Mouse (Mus musculus): ENCODE data around the gene Rbfox3.

Gene Rbfox3

DNA sequence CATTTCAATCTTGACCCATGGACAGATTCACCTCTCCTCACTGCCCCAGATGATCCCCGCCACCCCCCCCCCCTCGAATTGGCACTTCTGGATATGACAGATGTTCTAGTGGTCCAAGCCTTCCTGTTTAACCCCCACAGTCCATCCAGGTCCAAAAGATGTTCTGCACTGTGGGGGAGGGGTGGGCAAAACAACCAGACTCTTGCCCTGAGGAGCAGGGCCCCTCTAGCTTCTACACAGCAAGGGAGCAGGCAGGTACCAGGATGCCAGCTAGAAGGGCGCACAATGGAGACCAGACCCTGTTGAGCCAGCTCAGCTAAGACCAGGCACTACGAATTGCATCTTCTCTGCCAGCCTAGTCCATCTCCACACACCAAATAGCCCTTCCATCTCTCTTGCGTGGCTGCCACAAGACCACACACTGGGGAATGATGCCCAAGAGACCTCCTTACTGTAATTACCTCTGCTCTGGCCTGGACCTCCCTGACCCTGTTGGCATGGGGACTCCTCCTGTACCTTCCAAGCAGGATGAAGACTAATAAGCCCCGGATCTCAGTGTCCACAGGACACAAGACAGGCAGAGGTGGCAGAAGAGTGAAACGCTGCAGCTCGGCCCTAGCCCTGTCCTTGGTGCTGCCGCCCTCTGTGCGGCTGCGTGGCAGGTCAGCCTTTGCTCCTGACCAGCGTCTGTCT lies 5.1 kb downstream of the Rbfox3 start:
- no peak for DNase-seq (ENCODE audit: low read depth, low spot score)

DNA sequence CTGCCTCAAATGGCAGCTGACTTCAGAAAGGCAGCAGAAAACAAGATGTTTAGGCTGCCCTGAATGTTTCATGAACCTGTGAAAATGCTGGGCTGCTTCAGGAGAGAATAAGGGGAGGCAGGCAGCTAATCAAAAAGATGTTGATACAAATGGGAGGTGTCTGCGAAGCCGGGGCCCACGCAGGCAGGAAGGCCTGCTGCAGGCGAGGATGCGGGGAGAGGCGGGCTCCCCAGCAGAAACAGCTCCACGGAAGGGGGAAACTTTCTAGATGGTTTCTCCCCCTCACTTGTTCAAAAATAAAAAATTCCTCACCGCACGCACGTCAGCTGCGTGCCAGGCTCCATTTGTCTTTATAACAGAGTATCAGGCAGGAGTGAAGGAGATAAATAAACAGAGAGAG lies 5.7 kb downstream of the Rbfox3 start:
- no peak for DNase-seq (ENCODE audit: low read depth, low spot score)

DNA sequence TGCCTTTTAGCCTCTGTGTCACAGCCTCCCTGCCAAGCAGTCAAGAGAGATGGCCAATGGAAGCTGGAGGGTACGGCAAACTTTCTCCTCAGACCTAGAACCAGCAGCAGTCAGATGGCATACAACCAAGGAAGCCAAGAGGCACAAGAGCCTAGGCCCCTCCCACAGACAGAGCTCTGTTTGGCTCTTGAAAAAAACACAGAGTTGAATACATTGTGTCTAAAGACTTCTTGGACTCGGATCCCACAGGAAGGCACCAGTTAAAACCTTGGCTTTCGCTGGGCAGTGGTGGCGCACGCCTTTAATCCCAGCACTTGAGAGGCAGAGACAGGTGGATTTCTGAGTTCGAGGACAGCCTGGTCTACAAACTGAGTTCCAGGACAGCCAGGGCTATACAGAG lies 7.1 kb downstream of the Rbfox3 start:
- DNase-seq (ENCODE audit: low read depth, low spot score) = no peak

DNA sequence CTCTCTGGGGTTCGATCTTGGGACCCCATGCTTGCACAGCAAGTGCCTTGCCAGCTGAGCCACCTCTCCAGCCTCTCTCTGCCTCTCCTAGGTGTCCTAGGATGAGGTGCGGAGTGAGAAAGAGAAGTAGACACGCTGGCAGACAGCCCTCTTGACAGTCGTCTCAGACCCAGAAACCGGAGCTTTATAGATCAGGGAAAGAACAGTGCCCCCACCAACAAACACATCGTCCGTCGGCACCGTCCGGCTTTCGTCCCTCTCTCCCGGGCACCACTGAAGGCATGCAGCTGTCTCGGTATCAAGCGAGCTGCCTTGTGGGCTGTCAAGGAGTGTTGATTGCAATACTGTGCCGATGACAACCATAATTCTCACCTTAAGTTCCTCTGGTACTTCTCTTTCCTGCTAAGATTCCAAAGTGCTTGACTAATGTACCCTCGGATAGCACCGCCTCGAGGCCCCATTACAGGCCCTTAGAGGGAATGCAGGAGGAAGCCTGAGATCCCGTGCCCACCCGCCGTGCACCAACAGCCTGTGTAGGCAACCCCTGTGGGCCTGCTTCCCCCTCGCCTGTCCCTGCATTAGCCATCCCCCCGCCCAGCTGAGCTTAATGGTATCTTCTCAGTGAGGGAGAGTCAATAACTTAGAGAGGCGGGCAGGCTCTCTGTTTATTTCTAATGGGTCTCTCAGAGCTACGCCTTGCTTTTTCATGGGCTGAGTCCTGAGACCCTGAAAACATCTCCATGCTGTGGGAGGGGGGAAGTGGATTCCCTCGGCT lies 11.4 kb downstream of the Rbfox3 start:
- DNase-seq (ENCODE audit: low read depth, low spot score) = no peak

DNA sequence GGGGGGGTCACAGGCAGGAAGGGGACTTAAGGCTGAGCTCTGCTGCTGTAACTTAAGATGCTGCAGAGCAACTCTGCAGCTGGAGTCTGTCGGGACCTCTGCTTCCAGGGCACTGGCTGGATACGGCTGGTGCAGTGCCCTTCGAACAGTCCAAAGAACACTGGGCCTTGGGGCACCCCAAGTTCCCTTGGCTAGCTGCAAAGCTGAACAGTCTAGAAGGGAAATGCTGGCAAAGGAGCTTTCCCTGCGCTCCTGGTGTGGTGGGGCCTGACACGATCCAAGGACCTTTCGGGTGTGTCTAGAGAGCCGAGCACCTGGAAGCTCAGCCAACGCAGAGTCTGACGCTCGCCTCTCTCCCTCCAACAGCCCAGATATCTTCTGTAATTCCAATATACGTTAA lies 12.8 kb downstream of the Rbfox3 start:
- DNase-seq (ENCODE audit: low read depth, low spot score) = no peak

DNA sequence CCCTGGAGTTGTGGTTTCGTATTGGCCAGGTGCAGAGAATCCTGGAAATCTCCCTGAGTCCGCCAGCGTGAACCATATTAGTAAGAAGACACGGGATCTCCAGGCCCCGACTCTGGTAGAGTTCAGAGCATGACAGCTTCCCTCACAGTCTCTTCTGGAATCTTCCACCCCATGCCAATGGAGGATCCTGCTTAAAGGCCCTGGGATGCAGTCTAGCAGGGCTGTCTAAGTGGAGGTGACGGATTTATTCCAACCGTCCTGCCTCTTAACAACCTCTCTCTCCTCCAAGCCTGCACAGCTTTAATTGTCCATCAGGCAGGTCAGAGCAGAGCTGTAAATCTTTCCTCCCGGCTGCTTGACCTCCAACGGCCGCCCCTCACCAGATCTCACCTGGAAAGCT lies 13.2 kb downstream of the Rbfox3 start:
- DNase-seq (ENCODE audit: low read depth, low spot score) = no peak

DNA sequence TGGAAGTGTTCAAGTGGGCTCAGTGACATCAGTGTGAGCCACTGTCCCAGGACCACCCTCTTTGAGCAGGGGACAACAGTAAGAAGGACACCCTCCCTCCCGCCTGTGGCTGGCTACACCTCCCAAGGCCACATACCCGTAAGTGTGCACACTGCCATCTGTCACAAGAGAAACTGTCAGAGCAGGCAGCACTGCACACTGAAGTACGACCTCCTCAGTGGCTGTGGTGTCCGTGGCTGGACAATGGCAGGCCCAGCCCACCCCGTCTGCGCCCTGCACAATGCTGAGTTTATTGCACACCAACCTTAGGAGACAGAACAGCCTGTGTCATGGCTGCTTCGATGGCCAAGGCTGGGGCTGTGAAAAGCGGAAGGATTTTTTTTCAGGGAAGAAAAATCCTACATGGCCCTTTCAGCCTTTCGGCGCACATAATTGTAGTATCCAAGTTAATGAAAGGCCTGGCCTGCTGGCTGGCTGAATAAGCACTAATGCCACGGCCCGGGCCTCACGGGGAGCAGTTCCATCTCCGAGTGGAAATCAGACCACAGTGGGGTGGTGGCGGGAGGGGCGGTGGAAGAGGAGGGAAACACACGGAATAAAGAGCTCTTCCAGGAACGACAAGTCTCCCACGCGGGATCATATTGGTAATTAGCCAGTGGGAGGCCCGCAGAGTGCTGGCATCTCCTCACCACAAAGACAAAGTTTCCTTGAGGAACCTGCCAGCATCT lies 14.1 kb downstream of the Rbfox3 start:
- no peak for DNase-seq (ENCODE audit: low read depth, low spot score)

DNA sequence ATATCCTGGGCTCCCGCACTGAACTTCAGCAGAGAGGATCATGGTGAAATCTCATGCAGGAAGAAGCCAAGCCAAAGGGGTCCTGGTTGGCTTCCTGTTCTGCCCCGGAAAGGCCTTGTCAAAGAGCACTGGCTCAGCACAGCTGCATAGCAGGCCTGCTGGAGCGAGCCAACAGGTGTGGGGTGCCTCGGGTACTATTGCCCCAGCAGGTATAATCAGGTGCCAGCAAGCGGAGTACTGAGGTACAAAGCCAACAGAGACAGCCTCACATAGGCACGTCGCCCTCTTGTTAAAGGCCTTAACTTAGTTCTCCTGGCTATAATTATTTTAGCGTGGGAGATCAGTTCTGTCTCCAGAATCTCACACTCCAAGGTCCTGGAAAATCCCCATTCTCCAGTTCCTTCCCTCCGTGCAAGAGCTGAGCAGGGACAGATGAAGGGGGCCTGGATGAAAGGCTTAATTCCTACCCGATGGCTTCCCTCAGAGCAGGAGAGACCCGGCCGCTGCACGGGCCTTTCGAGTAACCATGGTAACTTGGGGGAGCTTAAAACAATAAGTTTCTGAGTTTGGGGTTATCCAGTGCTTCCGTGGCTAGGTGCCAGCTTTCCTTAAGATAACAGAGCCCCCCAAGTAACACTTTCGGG lies 15.2 kb downstream of the Rbfox3 start:
- no peak for DNase-seq (ENCODE audit: low read depth, low spot score)

DNA sequence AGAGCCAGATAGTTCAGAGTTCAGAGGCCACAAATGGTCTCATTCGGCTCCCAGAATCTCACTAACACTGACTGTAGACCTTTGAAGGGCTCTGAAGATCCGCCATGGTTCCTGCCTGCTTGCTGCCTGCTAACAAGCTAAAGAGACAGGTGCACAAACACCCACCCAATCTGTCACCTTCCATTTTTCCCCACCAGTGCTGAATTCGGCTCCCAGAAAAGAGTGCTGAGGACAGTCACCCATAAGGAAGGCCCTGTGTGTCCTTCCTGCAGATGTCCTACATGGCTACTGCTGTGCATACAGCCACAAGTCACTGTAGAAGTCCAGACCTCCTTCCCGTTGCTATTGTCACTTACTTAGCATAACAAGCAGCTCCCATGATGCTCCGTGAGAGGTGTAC lies 16.6 kb downstream of the Rbfox3 start:
- DNase-seq (ENCODE audit: low read depth, low spot score) = no peak

DNA sequence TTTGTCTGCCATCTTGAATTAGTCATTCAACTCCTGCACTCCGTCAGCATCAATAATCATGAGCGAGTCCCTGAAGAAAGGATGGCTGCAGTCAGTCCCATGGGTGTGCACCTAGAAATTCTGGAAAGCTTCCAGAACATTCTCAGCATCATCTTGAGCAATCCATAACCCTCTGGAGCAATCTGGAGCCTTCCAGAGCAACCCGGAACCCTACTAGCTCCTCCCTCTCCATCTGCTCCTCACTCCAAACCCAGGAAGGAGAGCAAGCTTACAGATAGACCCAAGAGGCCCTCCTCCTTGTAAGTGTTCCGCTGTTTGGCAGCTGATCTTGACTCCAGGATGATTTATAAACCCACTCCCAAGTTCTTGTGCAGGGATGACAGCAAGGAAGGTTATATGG lies 17.2 kb downstream of the Rbfox3 start:
- no peak for DNase-seq (ENCODE audit: low read depth, low spot score)

DNA sequence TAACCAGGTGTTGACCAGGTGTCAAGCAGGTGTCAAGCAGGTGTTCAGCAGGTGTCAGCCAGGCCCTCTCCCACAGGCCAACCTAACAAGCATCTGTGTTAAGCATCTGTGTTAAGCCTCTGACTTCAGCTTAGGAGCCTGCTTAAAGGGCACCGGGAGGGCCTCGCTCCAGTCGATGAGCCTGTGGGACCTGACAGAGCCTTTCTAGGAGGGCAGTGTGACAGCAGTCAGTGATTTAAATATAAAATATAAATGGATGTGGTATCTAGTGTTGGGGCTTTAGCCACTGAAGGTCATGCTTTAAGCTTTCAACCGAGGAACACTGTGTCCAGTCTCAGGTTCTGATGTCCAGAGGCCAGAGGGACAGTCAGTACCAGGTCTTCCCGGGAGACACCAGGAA lies 18.5 kb downstream of the Rbfox3 start:
- DNase-seq (ENCODE audit: low read depth, low spot score) = no peak

DNA sequence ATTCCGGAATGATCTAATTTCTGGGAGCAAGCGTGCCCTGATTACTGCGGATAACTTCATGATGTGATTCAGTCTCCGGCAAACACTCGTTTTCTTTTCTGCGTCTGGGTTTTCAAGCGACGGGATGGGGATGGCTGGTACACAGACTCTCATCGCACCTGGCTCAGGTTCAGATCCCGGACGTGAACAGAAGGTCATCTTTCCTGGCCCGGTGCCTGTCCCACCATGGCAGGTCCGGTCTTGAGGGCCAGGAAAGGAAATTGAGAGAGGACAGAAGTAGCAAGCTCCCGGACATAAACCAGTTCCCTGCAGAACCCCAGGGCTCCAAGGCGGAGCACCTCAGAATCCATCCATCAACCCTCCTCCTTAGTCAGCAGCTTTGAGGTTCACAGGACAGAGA lies 19.9 kb downstream of the Rbfox3 start:
- no peak for DNase-seq (ENCODE audit: low read depth, low spot score)

DNA sequence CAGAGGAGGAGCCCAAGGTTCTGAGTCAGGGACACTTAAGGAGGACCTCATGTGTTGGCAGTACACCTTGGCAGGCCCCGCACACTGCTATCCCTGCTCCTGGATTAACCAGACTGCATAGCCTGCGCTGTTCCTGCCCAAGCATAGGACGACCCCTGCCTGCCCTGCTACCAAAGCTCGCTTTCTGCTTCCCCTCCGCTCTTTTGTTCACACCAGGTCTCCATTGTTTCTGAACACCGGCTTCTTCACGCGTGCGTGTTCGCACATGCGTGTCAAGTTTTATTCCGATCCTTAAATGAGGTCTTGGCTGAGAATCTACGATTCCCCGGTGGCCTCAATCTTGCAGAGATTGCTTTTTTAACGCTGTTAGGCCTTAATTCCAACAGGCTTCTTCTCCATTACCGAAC lies 20.4 kb downstream of the Rbfox3 start:
- DNase-seq (ENCODE audit: low read depth, low spot score) = no peak

DNA sequence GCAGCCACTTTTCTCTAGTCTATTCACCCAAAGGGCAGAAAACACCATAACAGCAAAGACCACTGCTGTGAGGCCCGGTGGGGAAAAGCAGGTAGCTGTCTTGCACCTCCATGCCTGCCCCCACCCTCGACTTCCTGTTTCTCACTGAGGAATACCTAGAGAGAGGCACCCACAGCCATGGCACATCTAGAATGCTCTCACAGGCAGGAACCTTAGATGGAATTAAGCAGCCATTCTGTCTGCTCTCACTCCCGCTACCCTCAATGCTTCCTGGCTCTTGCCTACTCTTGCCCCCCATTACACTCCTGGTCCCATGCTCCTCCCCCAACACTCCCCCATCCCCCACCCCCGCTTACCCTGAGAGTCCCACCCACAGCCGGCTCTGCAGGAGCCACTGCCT lies 20.9 kb downstream of the Rbfox3 start:
- no peak for DNase-seq (ENCODE audit: low read depth, low spot score)

DNA sequence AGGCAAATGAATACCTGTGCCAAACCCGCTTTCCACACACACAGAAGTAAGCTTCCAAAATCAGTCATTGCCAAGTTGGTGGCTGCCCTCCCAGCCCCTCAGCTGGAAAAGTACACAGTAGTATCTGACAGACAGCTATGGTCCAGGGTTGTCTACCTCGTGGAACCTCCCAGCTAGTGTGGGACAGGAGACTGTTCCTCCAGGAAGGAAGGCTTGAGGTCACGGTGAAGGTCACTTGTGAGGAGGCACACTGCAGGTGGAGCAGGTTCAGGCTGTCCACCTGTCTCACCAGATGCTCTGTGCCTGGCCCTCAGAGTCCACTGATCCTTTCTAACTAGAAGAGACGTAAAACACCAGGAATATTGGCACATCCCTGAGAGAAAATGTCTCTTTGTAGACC lies 21.9 kb downstream of the Rbfox3 start:
- no peak for DNase-seq (ENCODE audit: low read depth, low spot score)

DNA sequence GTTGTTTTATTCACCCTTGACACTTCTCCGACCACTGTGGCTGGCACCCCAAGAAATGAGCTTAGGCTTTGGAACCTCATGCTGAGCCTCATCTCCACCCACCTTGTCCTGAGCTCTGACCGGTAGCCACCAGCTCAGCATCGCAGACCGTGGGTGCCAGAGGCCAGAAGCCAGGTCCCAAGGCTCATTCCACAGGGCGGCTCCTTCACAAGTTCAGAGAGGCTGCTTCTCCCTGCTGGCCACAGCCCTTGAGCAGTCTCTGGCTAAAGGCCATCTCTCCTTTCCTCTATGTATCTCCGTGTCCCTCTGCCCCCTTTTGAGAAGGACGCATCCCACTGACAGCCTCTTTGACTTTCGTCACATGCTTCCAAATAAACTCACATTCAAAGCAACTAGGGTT lies 23.0 kb downstream of the Rbfox3 start:
- DNase-seq (ENCODE audit: low read depth, low spot score) = no peak

DNA sequence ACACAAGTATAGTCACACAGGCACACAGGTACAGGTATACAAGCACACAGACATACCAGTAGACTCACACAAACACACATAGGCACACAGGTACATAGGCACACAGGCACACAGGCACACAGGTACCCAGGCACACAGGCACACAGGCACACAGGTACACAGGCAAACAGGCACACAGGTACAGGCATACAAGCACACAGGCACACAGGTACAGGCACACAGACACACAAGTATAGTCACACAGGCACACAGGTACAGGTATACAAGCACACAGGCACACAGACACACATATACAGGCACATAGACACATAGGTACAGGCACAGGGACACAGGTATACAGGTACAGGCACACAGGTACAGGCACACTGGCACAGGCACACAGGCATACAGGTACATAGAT lies 24.2 kb downstream of the Rbfox3 start:
- no peak for DNase-seq (ENCODE audit: low read depth, low spot score)

DNA sequence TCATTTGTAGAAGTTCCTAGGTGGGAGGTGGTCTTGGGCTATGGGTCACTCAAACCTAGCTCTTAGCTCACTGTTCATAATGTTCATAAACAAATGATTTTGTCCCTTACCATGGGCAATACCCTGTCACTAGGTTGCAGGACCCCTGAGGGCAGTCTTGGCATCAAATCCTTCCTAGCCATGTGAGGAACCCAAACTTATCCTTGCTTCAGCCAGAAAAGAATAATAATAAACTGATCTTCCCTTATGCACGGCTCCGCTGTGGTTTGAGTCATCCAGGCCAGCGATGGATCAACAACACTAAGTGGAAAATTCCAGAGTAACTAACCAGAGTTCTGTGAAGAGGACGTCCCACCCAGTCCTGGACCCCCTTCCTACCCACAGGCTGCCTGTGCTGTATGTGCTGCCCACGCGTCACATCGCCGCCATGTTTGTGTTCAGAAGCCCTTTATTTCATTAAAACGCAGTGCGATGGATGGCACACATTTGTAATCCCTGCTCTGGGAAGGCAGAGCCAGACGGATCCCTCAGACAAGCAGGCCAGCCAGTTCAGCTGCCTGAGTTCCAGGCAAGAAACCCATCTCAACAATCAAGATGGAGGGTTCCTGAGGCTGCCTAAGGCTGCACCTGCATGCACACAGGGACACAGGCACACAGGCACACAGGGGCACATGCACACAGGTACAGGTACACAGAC lies 25.0 kb downstream of the Rbfox3 start:
- DNase-seq (ENCODE audit: low read depth, low spot score) = no peak

DNA sequence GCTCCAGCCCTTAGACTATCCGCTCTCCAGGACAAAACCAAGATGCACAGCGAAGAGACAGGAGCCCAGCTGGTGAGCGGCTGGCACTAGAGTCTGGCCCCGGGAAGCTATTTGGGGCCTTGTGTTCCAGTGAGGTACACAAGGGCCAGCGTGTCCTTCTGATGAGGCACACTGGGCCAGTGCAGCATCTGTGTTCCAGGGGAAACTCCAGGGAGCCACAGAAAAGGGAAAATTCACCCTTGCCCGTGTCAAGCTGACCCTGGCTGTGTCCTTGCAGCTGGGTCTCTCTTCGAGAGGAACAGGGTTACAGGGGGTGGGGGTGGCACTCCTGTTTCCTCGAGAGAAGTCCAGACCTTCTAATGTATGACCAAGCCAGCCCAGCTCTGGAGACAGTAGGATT lies 25.8 kb downstream of the Rbfox3 start:
- no peak for DNase-seq (ENCODE audit: low read depth, low spot score)

DNA sequence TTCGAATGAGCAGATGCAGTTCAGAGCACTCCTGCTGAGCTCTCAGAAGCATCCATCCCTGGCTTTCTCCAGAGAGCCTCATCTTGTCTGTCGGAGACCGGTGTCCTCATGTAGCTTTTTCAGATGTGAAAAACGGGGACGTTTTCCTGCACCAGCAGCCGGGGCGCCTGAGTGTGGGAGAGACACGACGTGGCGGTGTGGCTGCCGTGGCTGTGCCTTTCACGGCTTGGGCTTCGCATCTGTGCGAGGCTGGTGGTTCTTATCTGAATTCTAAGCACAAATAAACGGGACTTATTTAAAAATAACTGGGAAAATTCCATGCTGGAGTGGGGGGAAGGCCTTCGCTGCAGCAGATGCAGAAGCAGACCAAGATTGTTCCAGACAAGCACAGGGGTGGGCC lies 26.3 kb downstream of the Rbfox3 start:
- DNase-seq (ENCODE audit: low read depth, low spot score) = no peak

DNA sequence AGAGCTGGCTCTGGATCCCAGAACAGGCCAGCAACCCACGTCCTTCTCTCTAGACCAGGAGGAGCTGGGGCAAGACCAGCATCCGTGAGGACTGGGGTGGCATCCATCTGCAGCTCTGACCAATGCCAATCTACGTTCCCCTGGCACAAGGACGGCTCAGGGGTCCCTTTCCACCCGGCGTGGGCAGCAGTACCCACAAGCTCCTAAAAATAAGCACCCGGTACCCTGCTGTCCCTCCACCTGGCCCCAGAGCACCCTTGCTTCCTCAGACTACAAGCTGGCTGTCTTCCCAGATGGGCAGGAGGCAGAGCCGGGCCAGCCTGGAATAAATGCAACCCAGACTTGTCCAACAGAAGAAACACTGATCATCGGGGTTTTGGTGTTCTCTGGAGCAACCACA lies 28.3 kb downstream of the Rbfox3 start:
- DNase-seq (ENCODE audit: low read depth, low spot score) = no peak
